Mouse (Mus musculus): Measurements from ENCODE around the gene Scin.
"Not testable (repeated sequence)": the region's sequence is repeated elsewhere in the genome, so short reads cannot be mapped to it uniquely, and the experiment has no call there.

The Scin gene

GRCm38 (mm10) chr12:40133573-40134271 is at the start of gene Scin:
TSS of gene Scin (minus strand) at chr12:40134228.
- DNase-seq: no peak

- DNase-seq: no peak
Observed at GRCm38 (mm10) chr12:40177089-40177488, 43.1 kb upstream of the Scin start.

GRCm38 (mm10) chr12:40176158-40176557 is 42.1 kb upstream of the Scin start:
- DNase-seq: no peak

- DNase-seq: not testable (repeated sequence)
Observed at GRCm38 (mm10) chr12:40175171-40175570, 41.1 kb upstream of the Scin start.

- no peak for DNase-seq
Observed at GRCm38 (mm10) chr12:40171637-40172036, 37.6 kb upstream of the Scin start.

- DNase-seq: no peak
Observed at GRCm38 (mm10) chr12:40169675-40170074, 35.6 kb upstream of the Scin start.

GRCm38 (mm10) chr12:40164621-40165020 is 30.6 kb upstream of the Scin start:
- no peak for DNase-seq

GRCm38 (mm10) chr12:40160777-40161176 is 26.7 kb upstream of the Scin start:
- no peak for DNase-seq

GRCm38 (mm10) chr12:40154188-40154587 is 20.2 kb upstream of the Scin start:
- DNase-seq: no peak

- no peak for DNase-seq
Observed at GRCm38 (mm10) chr12:40152353-40153069, 18.5 kb upstream of the Scin start.

GRCm38 (mm10) chr12:40147319-40147718 is 13.3 kb upstream of the Scin start:
- DNase-seq: no peak

- no peak for DNase-seq
Observed at GRCm38 (mm10) chr12:40146510-40146909, 12.5 kb upstream of the Scin start.

- no peak for DNase-seq
Observed at GRCm38 (mm10) chr12:40140706-40141105, 6.7 kb upstream of the Scin start.

- DNase-seq: no peak
Observed at GRCm38 (mm10) chr12:40139484-40140245, 5.6 kb upstream of the Scin start.

- DNase-seq: no peak
Observed at GRCm38 (mm10) chr12:40134529-40134928, 501 bp upstream of the Scin start.

- DNase-seq: no peak
Observed at GRCm38 (mm10) chr12:40133194-40133572, 845 bp downstream of the Scin start.

GRCm38 (mm10) chr12:40118872-40119271 is 15.2 kb downstream of the Scin start:
- no peak for DNase-seq

GRCm38 (mm10) chr12:40117045-40117444 is 17.0 kb downstream of the Scin start:
- DNase-seq: no peak

- no peak for DNase-seq
Observed at GRCm38 (mm10) chr12:40116214-40116613, 17.8 kb downstream of the Scin start.

- DNase-seq: no peak
Observed at GRCm38 (mm10) chr12:40114883-40115282, 19.1 kb downstream of the Scin start.

- DNase-seq: no peak
Observed at GRCm38 (mm10) chr12:40114020-40114419, 20.0 kb downstream of the Scin start.

- no peak for DNase-seq
Observed at GRCm38 (mm10) chr12:40113605-40114004, 20.4 kb downstream of the Scin start.

- no peak for DNase-seq
Observed at GRCm38 (mm10) chr12:40109227-40109626, 24.8 kb downstream of the Scin start.

- no peak for DNase-seq
Observed at GRCm38 (mm10) chr12:40108143-40108542, 25.9 kb downstream of the Scin start.

All from layer of hippocampus, adult 9-11 months (tissue).